Mouse (Mus musculus) CH12.LX (cell line): Measurements from ENCODE around the gene Opcml.

Source experiments
- CTCF ChIP-seq, 2 experiments: IDR thresholded peaks in 1 of 2; conservative IDR thresholded peaks in 1 of 2; 2 replicates each; pipeline ENCODE4 v1.5.1; 2011 to 2012; ENCODE audit warnings: low read depth in 2 of 2, low read length in 2 of 2, improper control_type of control experiment in 1 of 2, inconsistent platforms in 1 of 2, mild to moderate bottlenecking in 1 of 2, moderate library complexity in 1 of 2
- HCFC1 ChIP-seq: IDR thresholded peaks from 2 replicates; pipeline ENCODE4 v1.6.1; 2012; ENCODE audit warnings: low read depth, mild to moderate bottlenecking, inconsistent platforms, low read length, improper control_type of control experiment
- NELFE ChIP-seq: IDR thresholded peaks from 2 replicates; pipeline ENCODE4 v1.6.1; 2011; ENCODE audit warnings: low read depth, low read length, improper control_type of control experiment
- POLR2A ChIP-seq: IDR thresholded peaks from 2 replicates; pipeline ENCODE4 v1.6.1; 2011; ENCODE audit warnings: low read depth, mild to moderate bottlenecking, improper control_type of control experiment, low read length
- RAD21 ChIP-seq: IDR thresholded peaks from 2 replicates; pipeline ENCODE4 v1.6.1; 2011; ENCODE audit warnings: low read depth, mild to moderate bottlenecking, low read length, improper control_type of control experiment, moderate library complexity
- RCOR1 ChIP-seq: conservative IDR thresholded peaks from 2 replicates; pipeline ENCODE4 v1.6.1; 2012; ENCODE audit warnings: low read depth, mild to moderate bottlenecking, inconsistent platforms, low read length, improper control_type of control experiment
- USF2 ChIP-seq: conservative IDR thresholded peaks from 2 replicates; pipeline ENCODE4 v1.6.1; 2011; ENCODE audit warnings: low read depth, low read length, improper control_type of control experiment
- ZMIZ1 ChIP-seq: IDR thresholded peaks from 2 replicates; pipeline ENCODE4 v1.6.1; 2012; ENCODE audit warnings: low read depth, mild to moderate bottlenecking, inconsistent platforms, low read length, improper control_type of control experiment

DNA sequence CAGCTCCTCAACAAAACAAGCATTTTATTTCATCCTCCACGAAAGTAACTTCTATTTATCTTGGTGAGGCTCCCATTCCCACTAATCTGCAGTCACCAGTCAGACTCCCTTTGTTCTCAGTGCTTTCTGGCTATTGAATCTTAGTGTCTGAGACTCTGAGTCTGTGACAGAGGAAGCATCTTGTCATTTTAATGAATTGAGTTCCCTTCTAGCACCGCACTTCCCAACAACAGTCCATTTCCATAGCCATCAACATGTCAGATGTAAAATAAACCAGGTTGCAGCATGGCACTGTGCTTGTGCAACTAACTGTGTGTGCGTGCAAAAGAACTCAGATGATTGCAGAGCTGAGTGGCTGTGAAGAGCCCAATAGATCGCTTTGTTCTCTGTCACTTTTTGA lies 680.9 kb downstream of the Opcml start:
- no peak for TF ChIP-seq POLR2A
- no peak for TF ChIP-seq USF2
- TF ChIP-seq ZMIZ1 = no peak
- TF ChIP-seq RAD21 = no peak
- no peak for TF ChIP-seq NELFE
- no peak for TF ChIP-seq CTCF (conservative IDR thresholded peaks at IDR 0.05 in 1 of 2, IDR thresholded peaks at IDR 0.05 in 1 of 2; ENCODE audit: low read depth in 2 of 2, low read length in 2 of 2)
- no peak for TF ChIP-seq HCFC1
- TF ChIP-seq RCOR1 = no peak
